Mouse (Mus musculus): ENCODE results near the gene Rnf126. TPM values are rescaled to one million over a fixed set of nuclear protein-coding genes. Genes with fewer than 3 reads are reported as not detected.

Rnf126 gene
- total RNA-seq (2023), result 10 to 100 TPM; 63.3 to 64.6 TPM

GRCm38 (mm10) chr10:79766508-79767325 is at the start of gene Rnf126:
TSS of gene Rnf126 (minus strand) at chr10:79766952.

DNA sequence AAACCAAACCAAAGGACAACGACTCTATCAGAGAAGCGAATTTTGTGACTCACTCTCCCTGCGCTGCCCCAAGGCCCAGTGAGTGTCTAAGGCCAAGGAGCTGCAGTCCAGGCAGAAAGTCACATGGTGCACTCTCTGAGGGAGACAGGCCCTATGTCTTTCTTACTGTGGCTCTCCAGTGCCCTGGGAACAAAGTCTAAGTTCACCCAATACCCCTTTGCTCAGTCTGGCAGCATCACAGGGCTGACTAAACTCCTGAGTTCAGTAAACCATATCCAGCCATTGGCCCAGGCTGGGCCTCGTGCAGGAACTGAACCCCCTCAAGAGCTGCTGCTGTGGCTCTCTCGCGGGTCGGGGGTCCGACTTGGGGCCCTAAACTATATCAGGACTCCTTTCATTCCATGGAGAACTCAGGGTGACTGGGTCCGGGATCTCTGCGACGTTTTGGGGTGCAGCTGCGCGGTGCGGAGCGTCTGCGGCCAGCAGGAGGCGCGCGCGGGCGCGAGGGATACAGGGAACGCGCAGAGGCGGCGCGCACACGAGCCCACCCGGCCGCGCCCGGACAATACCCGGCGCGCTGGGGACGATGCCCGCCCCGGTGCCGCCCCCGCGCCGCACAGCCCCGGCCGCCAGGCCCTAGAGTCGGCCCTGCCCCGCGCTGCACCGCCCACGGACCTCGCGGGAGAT is 26.4 kb upstream of the Rnf126 start, which contains the start of gene Palm:
Palm (plus strand) TSS at position 522 of the 687 bp plus-strand sequence.

GRCm38 (mm10) chr10:79790861-79791260 is 24.1 kb upstream of the Rnf126 start, which contains the start of gene Prss57:
TSS of gene Prss57 (minus strand) at chr10:79790961.

GRCm38 (mm10) chr10:79777103-79777531 is 10.4 kb upstream of the Rnf126 start, which contains the start of gene Fstl3:
TSS of gene Fstl3 (plus strand) at chr10:79777272.

GRCm38 (mm10) chr10:79754856-79755516 is 11.8 kb downstream of the Rnf126 start, which contains the start of gene Fgf22:
TSS of gene Fgf22 (plus strand) at chr10:79755076.

DNA sequence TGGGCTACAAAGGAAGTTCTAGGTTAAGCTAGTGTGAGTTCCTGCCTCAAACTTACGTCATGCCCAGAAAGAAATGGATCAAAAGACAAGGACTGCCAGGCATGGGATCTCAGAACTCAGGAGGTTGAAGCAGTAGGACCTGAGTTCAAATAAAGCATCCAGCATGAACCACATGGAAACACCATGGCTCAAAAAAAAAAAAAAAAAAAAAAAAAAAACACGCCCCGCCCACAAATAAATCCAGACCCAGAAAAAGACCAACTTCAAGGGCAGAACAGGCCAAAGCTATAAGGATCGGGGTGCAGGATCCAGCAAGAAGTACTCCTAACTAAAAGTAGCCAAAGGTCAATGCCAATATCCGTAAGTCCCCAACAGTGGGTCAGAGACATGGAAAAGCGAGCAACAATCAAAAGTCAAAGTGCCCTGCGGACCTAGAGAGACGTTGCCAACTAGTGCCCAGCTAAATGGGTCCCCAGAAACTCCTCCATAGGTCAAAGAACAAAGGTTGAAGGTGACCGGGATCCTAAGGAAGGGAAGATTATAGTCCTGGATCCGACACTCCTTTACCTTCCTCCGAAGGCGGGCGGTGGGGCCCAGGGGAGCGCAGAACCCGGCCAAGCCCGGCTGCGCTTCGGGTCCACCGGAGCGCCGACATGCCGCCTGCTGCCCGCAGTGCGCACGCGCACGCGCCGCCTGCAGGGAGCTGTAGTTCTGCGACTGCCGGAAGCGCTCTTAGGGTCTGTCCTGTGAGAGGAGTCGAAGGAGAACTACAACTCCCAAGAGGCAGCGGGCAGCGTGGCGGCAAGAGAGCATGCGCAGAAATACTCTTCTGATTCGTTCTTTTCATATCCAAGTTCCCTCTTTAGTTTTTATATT is 20.6 kb downstream of the Rnf126 start, which contains the start of gene Polrmt:
Polrmt (minus strand) TSS at position 684 of the 876 bp plus-strand sequence.

DNA sequence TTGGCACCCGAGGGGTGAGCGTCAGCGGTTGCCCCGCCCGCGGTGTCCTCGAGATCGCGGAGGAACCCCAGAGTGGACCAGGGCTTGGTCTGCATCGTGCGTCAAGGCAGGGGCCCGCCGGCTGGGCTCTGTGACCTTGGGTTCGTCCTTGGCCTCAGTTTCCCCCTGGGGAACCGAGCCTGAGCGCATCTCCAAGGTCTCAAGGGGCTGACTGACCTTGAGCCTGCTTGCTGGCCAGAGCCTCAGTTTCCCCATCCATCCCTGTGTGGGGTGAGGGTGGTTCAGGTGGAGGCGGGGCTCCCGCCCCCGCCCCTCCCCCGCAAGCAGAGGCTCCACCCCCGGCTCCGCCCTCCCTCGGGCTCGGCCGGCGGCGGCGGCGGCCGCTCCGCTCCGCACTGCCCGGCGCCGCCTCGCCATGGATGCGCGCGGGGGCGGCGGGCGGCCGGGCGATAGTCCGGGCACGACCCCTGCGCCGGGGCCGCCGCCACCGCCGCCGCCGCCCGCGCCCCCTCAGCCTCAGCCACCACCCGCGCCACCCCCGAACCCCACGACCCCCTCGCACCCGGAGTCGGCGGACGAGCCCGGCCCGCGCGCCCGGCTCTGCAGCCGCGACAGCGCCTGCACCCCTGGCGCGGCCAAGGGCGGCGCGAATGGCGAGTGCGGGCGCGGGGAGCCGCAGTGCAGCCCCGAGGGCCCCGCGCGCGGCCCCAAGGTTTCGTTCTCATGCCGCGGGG is 50.3 kb downstream of the Rnf126 start, which contains the start of gene Hcn2:
Hcn2 (plus strand) TSS at position 381 of the 734 bp plus-strand sequence.

Other genes with a start within 250 kb of the Rnf126 start
- gene Plpp2, start 233.2 kb downstream of the Rnf126 start, total RNA-seq (2023), result 1 to 10 TPM; 1.0 to 1.4 TPM
- 10 to 100 TPM; 45.2 to 56.8 TPM for gene Mier2, start 211.8 kb downstream of the Rnf126 start, total RNA-seq (2023)
- gene Theg, start 179.6 kb downstream of the Rnf126 start, total RNA-seq (2023), result not detected
- gene C2cd4c, start 152.9 kb downstream of the Rnf126 start, total RNA-seq (2023), result not detected
- gene Shc2, start 129.0 kb downstream of the Rnf126 start, total RNA-seq (2023), result not detected
- gene Odf3l2, start 121.2 kb downstream of the Rnf126 start, total RNA-seq (2023), result not detected
- not detected for gene Madcam1, start 102.4 kb downstream of the Rnf126 start, total RNA-seq (2023)
- 10 to 100 TPM; 23.9 to 26.9 TPM for gene Tpgs1, start 97.6 kb downstream of the Rnf126 start, total RNA-seq (2023)
- gene Cdc34, start 84.8 kb downstream of the Rnf126 start, total RNA-seq (2023), result 10 to 100 TPM; 78.2 to 86.5 TPM
- gene Gzmm, start 77.9 kb downstream of the Rnf126 start, total RNA-seq (2023), result 10 to 100 TPM; 16.9 to 17.0 TPM
- gene Bsg, start 62.5 kb downstream of the Rnf126 start, total RNA-seq (2023), result 100 to 1,000 TPM; 103 to 115 TPM
- gene Hcn2, start 50.3 kb downstream of the Rnf126 start, total RNA-seq (2023), result under 1 TPM; 0.18 to 0.23 TPM
- gene Polrmt, start 20.4 kb downstream of the Rnf126 start, total RNA-seq (2023), result 10 to 100 TPM; 59.1 to 62.3 TPM
- gene Fgf22, start 11.9 kb downstream of the Rnf126 start, total RNA-seq (2023), result not detected
- gene Fstl3, start 10.3 kb upstream of the Rnf126 start, total RNA-seq (2023), result 1 to 10 TPM in 1 of 2 experiments, under 1 TPM in 1; 0.56 to 1.4 TPM
- not detected for gene Prss57, start 24.0 kb upstream of the Rnf126 start, total RNA-seq (2023)
- 1 to 10 TPM; 3.0 to 4.1 TPM for gene Palm, start 26.6 kb upstream of the Rnf126 start, total RNA-seq (2023)
- gene Misp, start 54.0 kb upstream of the Rnf126 start, total RNA-seq (2023), result not detected
- gene Ptbp1, start 87.5 kb upstream of the Rnf126 start, total RNA-seq (2023), result 100 to 1,000 TPM; 649 to 687 TPM
- gene Prtn3, start 107.5 kb upstream of the Rnf126 start, total RNA-seq (2023), result not detected
- gene Plppr3, start 107.7 kb upstream of the Rnf126 start, total RNA-seq (2023), result not detected
- under 1 TPM in 1 of 2 experiments, not detected in 1; 0.58 TPM for gene Elane, start 119.3 kb upstream of the Rnf126 start, total RNA-seq (2023)
- gene Cfd, start 123.9 kb upstream of the Rnf126 start, total RNA-seq (2023), result not detected
- gene Med16, start 142.0 kb upstream of the Rnf126 start, total RNA-seq (2023), result 10 to 100 TPM; 62.1 to 71.7 TPM
- not detected for gene Gm26602, start 143.9 kb upstream of the Rnf126 start, total RNA-seq (2023)
- gene Kiss1r, start 150.0 kb upstream of the Rnf126 start, total RNA-seq (2023), result 1 to 10 TPM in 1 of 2 experiments, under 1 TPM in 1; 0.98 to 1.2 TPM
- gene R3hdm4, start 154.3 kb upstream of the Rnf126 start, total RNA-seq (2023), result 100 to 1,000 TPM in 1 of 2 experiments, 10 to 100 TPM in 1; 99.7 to 103 TPM
- gene Arid3a, start 160.1 kb upstream of the Rnf126 start, total RNA-seq (2023), result 10 to 100 TPM in 1 of 2 experiments, 1 to 10 TPM in 1; 9.3 to 12.5 TPM
- 10 to 100 TPM; 54.5 to 63.1 TPM for gene Wdr18, start 193.2 kb upstream of the Rnf126 start, total RNA-seq (2023)
- under 1 TPM in 1 of 2 experiments, not detected in 1; 0.89 TPM for gene Grin3b, start 203.8 kb upstream of the Rnf126 start, total RNA-seq (2023)
- gene Tmem259, start 217.4 kb upstream of the Rnf126 start, total RNA-seq (2023), result 100 to 1,000 TPM; 152 to 155 TPM
- gene Cnn2, start 221.6 kb upstream of the Rnf126 start, total RNA-seq (2023), result 100 to 1,000 TPM; 509 to 532 TPM
- gene Abca7, start 229.5 kb upstream of the Rnf126 start, total RNA-seq (2023), result 10 to 100 TPM; 75.4 to 82.6 TPM
- gene Arhgap45, start 249.7 kb upstream of the Rnf126 start, total RNA-seq (2023), result 100 to 1,000 TPM; 853 to 885 TPM